Mouse (Mus musculus): ENCODE data around the gene Def6. TPM values are rescaled to one million over a fixed set of nuclear protein-coding genes. Genes with fewer than 3 reads are reported as not detected.

The Def6 gene
- total and polyA plus RNA-seq, 3 experiments = 121 to 154 TPM; not detected in 1

DNA sequence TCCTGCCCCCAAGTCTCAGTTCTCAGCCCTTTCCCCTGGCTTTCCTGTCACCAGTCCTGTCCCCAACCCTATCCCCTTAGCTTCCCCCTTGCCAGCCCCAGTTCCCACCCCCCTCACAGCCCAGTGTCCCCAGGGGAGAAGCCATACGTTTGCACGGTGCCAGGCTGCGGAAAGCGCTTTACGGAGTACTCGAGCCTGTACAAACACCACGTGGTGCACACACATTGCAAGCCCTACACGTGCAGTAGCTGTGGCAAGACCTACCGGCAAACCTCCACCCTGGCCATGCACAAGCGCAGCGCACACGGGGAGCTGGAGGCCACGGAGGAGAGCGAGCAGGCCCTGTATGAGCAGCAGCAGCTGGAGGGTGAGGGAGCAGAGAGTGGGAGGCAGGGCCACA, 5.6 kb upstream of the Def6 start:
- H3K36me3 ChIP-seq (ENCODE audit: control insufficient read depth in 1 of 2, insufficient read depth in 2 of 2, low read length in 2 of 2) = peaks cover 0 to 8% of the 10 kb centered on the region in 2 experiments; a peak in 2 of 4 replicates
- no peaks in the 10 kb centered on the region for H3K9me3 ChIP-seq (replicated peaks; ENCODE audit: insufficient read depth, low read length)
- no peak for DNase-seq (ENCODE audit: low read depth, low spot score)

DNA sequence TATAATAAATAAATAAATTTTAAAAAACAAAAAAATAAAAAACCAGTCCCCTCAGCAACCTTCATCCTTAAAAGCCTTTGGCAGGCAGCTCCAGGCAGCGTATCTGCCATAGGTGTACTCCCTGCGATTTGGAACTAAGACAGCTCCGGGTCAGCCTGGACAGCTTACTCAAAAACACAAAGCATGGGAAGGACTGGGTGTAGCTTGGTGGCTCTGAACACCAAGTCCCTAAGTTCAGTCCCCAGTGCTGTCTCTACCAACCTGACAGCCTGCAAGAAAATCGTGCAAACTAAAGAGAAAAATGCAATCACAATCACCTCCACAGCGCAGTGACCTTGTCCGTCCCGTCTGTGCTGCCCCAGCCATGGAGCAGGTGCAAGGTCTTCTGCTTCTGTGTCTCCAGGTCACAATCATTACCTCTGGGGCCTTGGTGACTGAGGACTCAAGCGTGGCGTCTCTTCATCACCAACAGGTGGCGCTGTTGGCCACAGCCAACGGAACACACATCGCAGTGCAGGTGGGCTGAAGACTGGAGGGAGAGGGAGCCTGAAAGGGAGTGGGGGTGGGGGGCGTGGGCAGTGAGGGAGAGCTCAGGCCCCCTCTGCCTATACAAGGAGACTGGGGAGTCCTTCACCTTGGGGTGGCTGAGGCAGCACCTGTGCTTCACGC, 3.4 kb upstream of the Def6 start:
- DNase-seq (ENCODE audit: low read depth, low spot score) = peak; percentile 82
- Histone ChIP-seq H3K4me1 (ENCODE audit: control insufficient read depth in 1 of 2, insufficient read depth in 2 of 2, low read length in 2 of 2) (peaks cover 6 to 14% of the 10 kb centered on the region in 2 experiments), H3K79me2 (ENCODE audit: control insufficient read depth, insufficient read depth, low read length, poor library complexity) (peaks cover 19% of the 10 kb centered on the region), H3K27ac (ENCODE audit: control insufficient read depth, low read depth, low read length) (no peak overlapping the region), H3K9me3 (replicated peaks; ENCODE audit: insufficient read depth, low read length) (no peaks in the 10 kb centered on the region), H3K27me3 (ENCODE audit: control insufficient read depth in 1 of 2, insufficient read depth in 2 of 2, low read length in 2 of 2) (no peaks in the 10 kb centered on the region), H3K36me3 (ENCODE audit: control insufficient read depth in 1 of 2, insufficient read depth in 2 of 2, low read length in 2 of 2) (peaks cover 0 to 10% of the 10 kb centered on the region in 2 experiments; a peak in 2 of 4 replicates), H3K9ac (ENCODE audit: control insufficient read depth, low read depth, low read length, poor library complexity, severe bottlenecking) (no peak overlapping the region), H3K4me3 (ENCODE audit: control insufficient read depth in 1 of 2, insufficient read depth in 1 of 2, low read depth in 2 of 2, low read length in 2 of 2) (no peak overlapping the region)
- TF ChIP-seq CTCF (IDR thresholded peaks at IDR 0.05 in 2 of 3, conservative IDR thresholded peaks at IDR 0.05 in 1 of 3; ENCODE audit: control insufficient read depth in 1 of 3, insufficient read depth in 1 of 3, low read depth in 2 of 3, low read length in 3 of 3, poor library complexity in 1 of 3, severe bottlenecking in 1 of 3) (peak; percentile 91 to 97 (median 93)), SMC3 (IDR thresholded peaks at IDR 0.05; ENCODE audit: low read depth, low read length) (peak; percentile 78), BHLHE40 (IDR thresholded peaks at IDR 0.05; ENCODE audit: borderline replicate concordance, low read depth, low read length) (no peak), RAD21 (IDR thresholded peaks at IDR 0.05; ENCODE audit: low read depth, low read length) (peak; percentile 75), ZC3H11A (IDR thresholded peaks at IDR 0.05; ENCODE audit: low read depth, low read length) (peak; percentile 62), POLR2AphosphoS5 (IDR thresholded peaks at IDR 0.05; ENCODE audit: borderline replicate concordance, low read depth, low read length) (no peak)

More for the DNA sequence above, 5.6 kb upstream of the Def6 start:
- TF ChIP-seq TBP (IDR thresholded peaks at IDR 0.05; ENCODE audit: low read depth, low read length) = no peak
- no peak for TF ChIP-seq CHD2 (IDR thresholded peaks at IDR 0.05; ENCODE audit: low read length)
- no peak for TF ChIP-seq MYC (IDR thresholded peaks at IDR 0.05; ENCODE audit: low read depth, low read length)
- no peak for TF ChIP-seq EP300 (IDR thresholded peaks at IDR 0.05; ENCODE audit: low read depth in 1 of 2, low read length in 2 of 2)
- TF ChIP-seq TAL1 (IDR thresholded peaks at IDR 0.05; ENCODE audit: low read length) = no peak
- no peak for TF ChIP-seq MXI1 (IDR thresholded peaks at IDR 0.05; ENCODE audit: low read depth, low read length)
- no peak for TF ChIP-seq HCFC1 (IDR thresholded peaks at IDR 0.05; ENCODE audit: low read depth, low read length)
- TF ChIP-seq KAT2A (conservative IDR thresholded peaks at IDR 0.05; ENCODE audit: low read depth, low read length) = no peak
- TF ChIP-seq CHD1 (IDR thresholded peaks at IDR 0.05; ENCODE audit: low read depth, low read length) = no peak
- no peak overlapping the region for H3K9ac ChIP-seq (ENCODE audit: control insufficient read depth, low read depth, low read length, poor library complexity, severe bottlenecking)
- no peaks in the 10 kb centered on the region; the same call in 1 of the 2 replicates for H3K79me2 ChIP-seq (ENCODE audit: control insufficient read depth, insufficient read depth, low read length, poor library complexity)
- peaks cover 6 to 10% of the 10 kb centered on the region in 2 experiments for H3K4me1 ChIP-seq (ENCODE audit: control insufficient read depth in 1 of 2, insufficient read depth in 2 of 2, low read length in 2 of 2)
- H3K4me3 ChIP-seq (ENCODE audit: control insufficient read depth in 1 of 2, insufficient read depth in 1 of 2, low read depth in 2 of 2, low read length in 2 of 2) = no peak overlapping the region
- no peaks in the 10 kb centered on the region for H3K27me3 ChIP-seq (ENCODE audit: control insufficient read depth in 1 of 2, insufficient read depth in 2 of 2, low read length in 2 of 2)
- H3K27ac ChIP-seq (ENCODE audit: control insufficient read depth, low read depth, low read length) = no peak overlapping the region
